Mouse (Mus musculus): Measurements from ENCODE around the gene 2610507B11Rik.
"Not testable (repeated sequence)": the region's sequence is repeated elsewhere in the genome, so short reads cannot be mapped to it uniquely, and the experiment has no call there.

Gene 2610507B11Rik

DNA sequence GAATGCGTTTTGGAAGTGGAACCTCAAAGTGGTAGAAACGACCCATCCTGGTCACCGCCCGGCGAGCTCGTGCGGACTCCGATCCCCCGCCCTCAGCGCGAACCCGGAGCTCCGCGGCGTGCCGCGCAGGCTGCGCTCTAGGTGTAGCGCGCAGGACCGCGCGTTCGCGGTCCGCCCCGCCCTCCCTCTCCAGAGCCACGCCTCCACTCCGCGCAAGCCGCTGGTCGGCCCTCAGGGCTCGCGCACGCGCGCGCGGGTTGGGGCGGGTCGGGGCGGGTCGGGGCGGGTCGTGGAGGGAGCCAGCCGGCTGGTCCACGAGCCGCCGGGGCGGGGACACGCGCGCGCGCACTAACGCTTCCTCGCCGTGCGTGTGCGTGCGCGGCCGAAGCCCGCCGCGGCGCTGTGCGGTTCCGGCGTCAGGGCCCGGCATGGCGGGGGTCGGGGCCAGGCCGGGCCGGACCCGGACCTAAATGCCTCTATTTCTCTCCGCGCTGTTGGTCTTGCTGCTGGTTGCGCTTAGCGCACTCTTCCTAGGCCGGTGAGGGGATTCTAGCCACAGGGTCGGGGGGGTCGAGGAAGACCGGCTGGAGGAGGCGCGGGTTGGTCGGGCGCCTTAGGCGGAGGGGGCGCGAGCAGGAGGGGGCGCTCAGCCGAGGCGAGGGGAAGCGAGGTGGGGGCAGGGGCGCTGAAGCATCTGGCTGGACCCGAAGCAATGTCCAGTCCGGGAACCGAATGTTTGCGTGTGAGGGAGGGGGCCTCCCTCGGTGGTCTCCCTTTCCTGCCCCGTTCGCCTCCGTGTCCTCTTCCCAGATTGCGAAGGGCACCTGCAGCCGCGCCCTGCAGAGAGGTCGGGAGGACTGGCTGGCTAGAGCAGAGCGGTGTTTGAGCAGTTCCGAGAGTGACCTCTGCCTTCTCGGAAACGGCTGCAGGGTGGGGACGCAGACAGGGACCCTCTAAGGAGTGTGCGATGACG lies at the start of gene 2610507B11Rik:
2610507B11Rik (plus strand) TSS at position 373 of the 973 bp plus-strand sequence.
- in situ Hi-C loops (cut with MboI), result no loop called here

DNA sequence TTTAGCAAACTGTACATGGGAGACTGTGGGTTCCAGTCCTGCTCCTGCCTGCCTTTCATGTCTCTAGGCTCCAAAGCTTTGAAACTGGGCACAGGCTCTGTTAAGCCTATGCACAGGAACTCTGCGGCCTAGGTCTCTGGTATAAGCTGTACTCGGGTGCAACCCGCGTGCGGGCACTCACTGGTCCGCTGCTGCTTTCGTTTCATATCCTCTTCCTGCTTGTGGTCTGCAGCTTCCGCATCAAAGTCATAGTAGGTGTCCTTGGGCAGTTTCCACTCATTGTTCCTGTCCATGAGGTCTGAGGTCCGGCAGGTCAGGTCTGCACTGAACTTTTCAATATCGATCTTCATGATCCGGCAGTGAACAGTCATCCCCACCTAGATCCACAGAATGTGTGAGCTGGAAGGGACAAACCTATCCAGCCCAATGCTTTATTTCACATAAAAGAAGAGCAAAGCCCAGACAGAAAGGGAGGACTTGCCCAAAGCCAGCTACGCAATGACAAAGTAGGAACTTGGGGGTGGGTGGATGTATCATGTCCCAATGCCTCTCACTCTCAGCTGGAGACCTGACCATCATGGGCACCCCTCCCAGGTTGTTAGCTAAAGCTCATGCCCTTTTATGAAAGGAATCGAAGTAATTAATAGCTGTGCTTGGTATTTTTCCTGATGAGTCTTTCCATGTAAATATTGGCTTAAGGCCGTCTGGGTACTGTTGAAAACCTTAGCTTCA lies 48.3 kb upstream of the 2610507B11Rik start:
- in situ Hi-C loops (cut with MboI), result no loop called here

DNA sequence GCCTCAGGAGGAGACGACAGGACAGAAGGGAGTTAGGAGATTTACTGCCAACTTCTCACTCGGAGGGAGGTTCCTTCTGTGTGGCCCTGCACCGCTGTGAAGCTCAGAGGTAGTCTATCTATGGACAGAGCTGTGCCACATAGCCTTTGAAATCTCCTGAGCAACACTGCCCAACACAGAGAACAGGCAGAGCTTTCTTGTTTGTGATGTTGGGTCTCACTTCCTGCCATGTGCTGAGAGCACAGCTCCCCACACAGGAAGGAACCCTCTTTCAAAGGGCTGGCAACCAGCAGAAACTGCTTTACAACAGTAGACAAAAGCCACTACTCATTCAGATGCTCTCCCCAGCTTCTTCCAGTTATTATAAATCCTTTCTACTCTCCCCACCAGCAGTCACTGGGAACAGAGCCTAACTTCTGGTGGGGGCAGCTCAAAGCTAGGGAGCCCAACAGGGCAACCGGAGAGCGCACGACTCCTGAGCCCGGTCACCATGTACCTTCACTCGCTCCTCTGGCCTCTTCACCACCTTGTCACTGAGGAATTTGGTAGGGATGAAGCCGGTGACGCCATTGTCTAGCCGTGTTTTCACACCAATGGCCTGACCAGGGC lies 45.7 kb upstream of the 2610507B11Rik start:
- in situ Hi-C loops (cut with MboI), result no loop called here

DNA sequence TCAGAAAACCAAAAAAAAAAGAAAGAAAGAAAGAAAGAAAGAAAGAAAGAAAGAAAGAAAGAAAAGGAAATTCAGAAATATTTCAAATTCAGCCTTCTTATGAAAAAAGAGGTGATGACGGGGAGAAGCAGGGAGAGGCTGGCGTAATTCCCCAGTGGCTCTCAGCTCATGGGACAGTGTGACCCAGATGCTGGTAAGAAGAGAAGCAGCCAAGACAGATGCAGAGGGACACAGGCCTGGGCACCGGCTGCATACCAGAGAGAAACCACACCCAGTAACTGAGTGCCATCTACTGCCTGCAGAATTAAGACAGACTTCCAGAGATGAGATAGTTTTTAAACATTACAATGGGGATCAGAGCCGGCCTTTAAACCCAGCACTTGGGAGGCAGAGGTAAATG lies 38.0 kb upstream of the 2610507B11Rik start:
- in situ Hi-C loops (cut with MboI), result no loop called here

DNA sequence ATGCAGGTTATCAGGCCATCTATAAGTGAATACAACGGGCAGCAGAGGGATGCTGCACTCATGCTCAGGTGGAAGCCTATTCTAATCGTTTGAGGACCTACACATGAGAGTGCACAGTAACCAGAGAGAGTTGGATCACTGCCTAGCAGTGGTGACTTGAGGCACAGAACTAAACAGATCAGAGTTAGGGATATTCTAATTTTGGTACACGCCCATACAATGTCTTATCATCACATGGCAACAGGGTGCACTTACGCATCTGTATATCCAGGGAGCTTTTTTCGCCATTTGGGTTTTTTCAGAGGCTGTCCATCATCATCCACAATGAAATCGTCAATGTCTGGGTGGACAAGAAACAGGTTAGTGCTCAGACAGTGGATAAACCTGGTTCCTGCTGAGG lies 30.0 kb upstream of the 2610507B11Rik start:
- in situ Hi-C loops (cut with MboI), result no loop called here

DNA sequence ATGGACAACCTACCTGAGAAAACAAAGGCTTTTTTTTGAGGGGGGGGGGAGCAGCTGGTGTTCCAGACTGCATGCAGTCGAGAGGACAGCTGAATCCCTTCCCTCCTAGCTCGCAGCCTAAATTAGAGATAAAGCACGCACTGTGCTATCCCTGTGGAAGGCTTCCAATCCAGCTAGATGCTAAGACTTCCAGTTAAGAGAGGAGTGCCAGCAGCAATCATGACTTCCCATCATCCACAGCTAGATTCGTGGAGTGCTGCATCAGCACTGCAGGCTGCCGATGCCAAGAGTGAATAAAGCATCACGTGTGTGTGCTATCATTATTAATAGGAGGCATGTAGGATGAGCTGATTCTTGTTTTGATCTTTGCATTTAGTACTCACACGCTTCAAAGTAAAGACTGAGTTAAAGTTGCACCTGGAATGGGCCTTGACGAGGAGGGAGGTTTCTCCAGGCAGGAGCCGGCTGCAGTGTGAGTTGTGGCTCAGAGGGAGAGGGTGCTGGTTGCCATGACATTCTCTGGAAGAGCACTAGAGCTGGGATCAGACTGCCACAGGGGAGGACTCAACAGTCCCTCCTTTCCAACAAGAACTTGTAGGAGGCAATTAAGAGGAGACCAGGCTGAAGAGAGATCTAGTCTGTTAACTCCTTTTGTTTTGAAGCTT lies 21.2 kb upstream of the 2610507B11Rik start:
- in situ Hi-C loops (cut with MboI), result no loop called here

DNA sequence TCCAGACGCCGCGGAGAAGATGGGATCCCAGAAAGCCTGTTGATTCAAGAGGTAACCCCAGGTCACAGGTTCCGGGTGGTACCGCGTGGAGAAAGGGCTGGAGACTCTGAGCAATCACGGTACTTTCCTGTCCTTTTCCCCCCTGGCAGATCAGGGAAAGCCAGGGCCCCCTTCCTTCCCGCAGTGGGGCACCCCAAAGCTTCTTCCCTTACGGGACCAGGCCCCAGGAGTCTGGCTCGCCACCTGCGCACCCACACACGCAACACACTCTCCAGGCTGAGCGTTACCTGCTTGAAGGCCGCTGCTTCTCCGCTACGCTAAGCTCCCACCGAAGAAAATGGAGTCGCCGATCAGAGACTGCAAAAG lies 16.3 kb upstream of the 2610507B11Rik start:
- in situ Hi-C loops (cut with MboI), result no loop called here

DNA sequence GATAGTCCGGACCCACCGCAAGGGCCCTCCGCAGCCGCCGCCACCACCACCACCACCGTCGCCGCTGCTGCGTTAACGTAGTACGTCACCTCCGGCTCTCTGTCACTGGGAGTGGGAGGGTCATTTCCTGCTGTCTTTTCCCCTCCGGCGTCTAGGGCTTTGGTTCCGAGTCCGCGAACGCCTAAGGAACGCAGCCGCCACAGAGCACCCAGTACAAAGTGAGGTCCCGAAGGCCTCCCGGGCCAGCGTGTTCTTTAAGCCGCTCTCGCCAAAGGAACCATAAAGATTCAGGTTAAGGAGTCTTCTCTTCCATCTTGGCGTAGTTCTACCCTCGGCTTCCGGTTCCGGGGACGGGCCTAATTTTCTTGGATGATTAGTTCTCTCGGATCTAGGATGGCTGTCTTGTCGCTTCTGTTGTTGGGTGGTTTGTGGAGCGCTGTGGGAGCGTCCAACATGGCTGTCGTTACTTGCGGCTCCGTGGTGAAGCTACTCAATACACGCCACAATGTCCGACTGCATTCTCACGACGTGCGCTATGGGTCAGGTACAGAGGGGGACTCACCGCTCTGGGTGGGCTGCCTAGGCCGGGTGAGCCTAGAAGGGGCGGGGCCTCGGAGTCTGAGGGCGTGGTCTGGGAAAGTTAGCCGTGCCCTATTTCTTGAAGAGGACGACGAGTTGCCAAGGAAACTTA lies 15.8 kb upstream of the 2610507B11Rik start, which contains the start of the genes Sdf2 and Supt6:
Sdf2 (plus strand) TSS at position 120 of the 691 bp plus-strand sequence.
Supt6 (minus strand) TSS at position 361 of the 691 bp plus-strand sequence.
- in situ Hi-C loops (cut with MboI), result no loop called here

DNA sequence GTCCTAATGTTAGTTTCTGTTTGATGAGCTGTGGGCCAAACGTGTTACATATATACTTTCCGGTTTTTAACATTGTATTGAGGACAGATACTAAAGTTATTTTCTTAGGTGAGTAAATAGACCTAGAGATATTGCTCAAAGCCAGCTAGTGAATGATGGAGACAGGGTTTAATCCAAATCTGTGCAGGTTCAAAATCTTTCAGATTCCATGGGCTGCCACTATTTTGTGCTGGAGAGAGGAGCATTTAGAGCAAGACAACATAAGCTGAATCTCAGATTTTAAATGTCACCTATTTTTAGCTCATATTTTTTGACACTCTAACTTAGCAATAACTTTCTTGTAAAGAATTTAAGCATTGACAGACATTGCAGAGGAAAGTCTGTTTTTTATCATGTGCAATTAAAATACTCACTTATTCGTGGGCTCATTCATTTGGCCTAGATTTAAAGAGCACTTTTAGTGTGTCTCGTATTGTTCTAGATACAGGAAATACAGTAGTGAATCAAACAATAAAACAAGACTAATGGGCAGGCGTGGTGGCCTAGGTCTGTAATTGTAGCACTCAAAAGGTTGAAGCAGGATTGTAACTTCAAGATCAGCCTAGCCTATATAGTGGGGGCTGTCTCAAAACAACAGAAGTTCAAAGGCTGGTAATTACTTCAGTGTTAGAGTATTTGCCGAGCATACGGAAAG lies 15.1 kb upstream of the 2610507B11Rik start:
- in situ Hi-C loops (cut with MboI), result no loop called here

DNA sequence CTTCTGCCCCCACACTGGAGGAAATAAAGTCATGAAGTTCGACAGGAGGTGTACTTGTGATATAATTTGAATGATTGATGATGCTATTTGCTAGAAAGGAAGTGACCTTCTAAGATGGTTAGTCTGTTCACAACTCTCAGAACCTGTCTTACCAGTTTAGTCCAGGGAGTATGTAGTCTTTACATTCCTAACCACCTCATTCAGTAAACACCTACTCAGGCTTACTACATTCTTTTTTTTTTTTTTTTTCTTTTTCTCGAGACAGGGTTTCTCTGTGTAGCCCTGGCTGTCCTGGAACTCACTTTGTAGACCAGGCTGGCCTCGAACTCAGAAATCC lies 14.6 kb upstream of the 2610507B11Rik start:
- in situ Hi-C loops (cut with MboI), result no loop called here

DNA sequence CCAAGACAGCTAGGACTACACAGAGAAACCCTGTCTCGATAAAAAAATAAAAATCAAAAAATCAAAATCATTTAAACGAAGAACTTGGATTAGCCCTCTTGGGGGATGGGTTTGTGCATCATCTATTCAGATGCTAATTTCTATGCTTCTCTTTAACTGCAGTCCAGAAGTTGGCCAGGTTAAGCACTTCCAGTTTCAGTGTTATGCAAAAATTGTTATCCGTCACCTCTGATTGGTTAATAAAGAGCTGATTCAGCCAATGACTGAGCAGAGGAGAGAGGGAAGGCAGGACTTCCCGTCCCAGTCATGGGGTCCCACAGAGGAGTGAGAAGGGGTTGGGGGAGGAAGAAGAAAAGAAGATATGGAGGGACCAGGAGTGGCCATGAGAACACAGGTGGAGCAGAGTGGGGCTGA lies 13.8 kb upstream of the 2610507B11Rik start:
- in situ Hi-C loops (cut with MboI), result no loop called here

DNA sequence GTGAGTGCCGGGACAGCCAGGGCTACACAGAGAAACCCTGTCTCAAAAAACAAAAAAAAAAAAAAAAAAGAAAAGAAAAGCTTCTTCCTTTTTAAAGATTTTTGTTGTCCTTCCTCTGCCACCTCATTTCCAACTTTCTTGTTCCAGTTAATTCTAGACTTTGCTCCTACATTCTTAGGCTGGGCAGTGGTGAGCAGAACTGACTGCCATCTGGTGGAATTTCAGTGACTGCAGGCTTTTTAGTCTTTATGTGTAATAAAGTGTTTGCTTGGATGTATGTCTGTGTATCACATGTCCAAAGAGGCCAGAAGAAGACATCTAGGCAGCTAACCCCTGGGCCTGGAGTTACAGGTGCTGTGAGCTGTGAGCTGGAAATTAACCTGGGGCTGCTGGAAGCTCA lies 4.9 kb upstream of the 2610507B11Rik start:
- in situ Hi-C loops (cut with MboI), result no loop called here

DNA sequence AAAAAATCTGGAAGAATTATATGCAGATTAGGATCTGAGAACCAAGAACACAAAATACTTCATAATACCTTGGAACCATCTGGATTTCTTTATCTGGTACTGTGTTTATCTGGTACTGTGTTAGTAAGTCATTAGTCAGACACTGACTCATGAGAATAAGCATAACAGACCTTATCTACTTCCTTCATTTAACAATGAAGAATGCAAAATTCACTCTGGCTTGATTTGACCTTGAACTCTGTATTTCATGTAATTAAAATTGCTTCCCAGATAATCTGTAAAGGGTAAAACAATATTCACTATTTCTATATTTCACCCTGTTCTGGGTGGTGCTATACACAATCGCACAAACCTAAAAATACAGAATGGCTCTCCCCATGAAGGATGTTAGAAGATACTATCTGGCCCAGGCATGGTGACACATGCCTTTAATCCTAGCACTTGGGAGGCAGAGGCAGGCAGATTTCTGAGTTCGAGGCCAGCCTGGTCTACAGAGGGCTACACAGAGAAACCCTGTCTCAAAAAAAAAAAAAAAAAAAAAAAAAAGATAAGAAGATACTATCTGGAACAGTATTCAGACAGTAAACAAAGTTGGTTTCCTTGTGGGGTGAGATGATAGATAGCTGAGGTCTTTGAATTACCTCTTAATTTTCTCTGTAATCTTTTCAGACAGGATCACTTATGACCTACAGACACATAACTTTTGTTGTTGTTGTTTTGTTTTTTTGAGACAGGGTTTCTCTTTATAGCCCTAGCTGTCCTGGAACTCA lies 878 bp upstream of the 2610507B11Rik start:
- in situ Hi-C loops (cut with MboI), result no loop called here

DNA sequence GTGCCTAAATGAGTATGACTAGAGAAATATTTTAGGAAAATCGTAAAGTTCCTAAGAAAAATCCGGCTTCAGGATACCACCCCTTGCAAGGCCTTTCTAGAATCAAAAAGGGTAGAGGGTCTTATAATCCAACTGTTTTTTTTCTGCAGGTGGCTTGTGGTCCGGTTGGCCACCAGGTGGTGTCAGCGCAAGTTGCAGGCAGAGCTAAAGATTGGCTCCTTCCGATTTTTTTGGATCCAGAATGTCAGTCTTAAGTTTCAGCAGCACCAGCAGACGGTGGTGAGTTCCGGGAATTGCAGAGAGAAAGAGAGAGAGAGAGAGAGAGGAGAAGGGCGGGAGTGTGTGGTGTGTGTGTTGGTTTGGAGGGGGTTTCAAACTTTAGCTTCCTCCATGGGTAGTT lies 998 bp downstream of the 2610507B11Rik start:
- in situ Hi-C loops (cut with MboI), result no loop called here

DNA sequence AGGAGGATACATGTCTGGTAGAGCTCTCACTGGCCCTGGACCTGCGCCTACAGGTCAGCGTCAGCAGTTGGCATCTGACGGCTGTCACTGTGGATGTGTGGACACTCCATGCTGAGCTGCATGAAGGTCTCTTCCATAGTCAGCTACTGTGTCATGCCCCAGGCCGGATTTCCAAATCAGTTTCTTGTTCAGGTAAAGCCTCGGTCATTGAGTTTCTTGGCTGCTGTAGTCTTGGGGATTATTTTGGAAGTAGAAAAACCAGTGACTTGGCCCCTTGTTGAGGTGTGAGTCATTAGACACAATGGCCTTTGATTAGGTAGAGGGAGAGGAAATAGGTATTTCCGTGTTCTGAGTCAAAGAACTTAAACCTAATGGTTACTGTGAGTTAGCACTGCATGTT lies 4.0 kb downstream of the 2610507B11Rik start:
- in situ Hi-C loops (cut with MboI), result no loop called here

DNA sequence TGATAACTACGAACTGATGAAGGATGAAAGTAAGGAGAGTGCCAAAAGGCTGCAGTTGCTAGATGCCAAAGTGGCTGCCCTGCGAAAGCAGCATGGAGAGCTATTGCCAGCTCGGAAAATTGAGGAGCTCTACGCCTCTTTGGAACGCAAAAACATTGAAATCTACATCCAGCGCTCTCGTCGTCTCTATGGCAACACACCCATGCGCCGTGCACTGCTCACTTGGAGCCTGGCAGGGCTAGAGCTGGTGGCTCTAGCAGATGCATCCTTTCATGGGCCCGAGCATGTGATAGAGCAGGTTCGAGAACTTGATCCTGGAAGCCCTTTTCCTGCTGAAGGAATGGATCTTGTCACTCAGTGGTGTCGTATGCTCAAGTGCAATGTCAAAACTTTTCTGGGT lies 10.4 kb downstream of the 2610507B11Rik start:
- in situ Hi-C loops (cut with MboI), result no loop called here

DNA sequence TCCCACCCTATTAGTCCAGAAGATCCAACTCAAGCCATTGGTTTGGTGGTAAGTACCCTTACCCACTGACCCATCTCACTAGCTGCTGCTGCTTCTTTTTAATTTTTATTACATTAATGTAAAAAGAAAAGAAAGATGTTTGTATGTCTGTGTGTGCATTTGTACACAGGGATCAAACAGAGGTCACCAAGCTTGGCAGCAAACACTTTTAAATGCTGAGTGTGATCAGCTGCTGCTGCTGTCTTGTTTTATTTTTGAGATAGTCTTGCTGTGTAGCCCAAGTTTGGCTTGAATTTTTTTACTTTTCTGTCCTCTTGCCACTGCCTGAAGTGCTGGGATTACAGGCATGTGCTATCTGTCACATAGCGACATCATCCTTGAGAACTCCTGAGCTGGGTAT lies 14.0 kb downstream of the 2610507B11Rik start:
- in situ Hi-C loops (cut with MboI), result no loop called here

DNA sequence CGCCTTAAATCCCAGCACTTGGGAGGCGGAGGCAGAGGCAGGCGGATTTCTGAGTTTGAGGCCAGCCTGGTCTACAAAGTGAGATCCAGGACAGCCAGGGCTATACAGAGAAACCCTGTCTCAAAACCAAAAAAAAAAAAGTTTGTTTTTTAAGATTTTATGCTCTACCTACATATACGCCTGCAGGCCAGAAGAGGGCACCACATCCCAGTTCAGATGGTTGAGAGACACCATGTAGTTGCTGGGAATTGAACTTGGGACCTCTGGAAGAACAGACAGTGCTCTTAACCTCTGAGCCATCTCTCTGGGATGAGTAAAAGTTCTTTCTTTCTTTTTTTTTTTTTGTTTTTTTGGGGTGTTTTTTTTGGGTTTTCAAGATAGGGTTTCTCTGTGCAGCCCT lies 14.6 kb downstream of the 2610507B11Rik start:
- in situ Hi-C loops (cut with MboI), result not testable (repeated sequence)

DNA sequence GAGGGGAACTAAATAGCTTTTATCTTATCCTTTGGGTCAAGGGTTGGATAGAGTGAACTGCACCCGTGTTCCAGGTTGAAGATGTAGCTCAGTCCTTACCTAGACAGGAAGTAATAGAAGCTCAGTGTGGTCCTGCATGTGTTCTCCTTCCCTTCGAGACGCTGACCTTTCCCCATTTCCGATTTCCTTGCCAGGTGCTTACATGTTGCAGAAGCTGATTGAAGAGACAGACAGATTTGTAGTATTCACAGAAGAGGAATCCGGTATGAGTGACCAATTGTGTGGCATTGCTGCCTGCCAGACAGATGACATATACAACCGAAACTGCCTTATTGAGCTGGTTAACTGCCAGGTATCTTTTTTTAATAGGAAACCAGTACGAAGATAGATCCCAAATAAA lies 17.3 kb downstream of the 2610507B11Rik start:
- in situ Hi-C loops (cut with MboI), result no loop called here

DNA sequence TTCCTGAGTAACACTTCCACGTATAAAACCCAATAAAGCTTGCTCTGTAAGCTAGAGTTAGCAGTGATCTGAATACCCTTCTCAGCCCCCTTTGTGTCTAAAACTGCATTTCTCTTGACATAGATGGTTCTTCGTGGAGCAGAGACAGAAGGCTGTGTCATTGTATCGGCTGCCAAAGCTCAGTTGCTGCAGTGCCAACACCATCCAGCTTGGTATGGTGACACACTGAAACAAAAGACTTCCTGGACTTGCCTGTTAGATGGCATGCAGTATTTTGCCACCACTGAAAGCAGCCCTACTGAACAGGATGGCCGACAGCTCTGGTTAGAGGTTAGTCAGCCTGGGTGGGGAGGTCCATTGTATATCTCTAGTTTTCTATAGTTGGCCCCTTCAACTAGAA lies 18.0 kb downstream of the 2610507B11Rik start:
- in situ Hi-C loops (cut with MboI), result no loop called here
